Mouse (Mus musculus): ENCODE measurements at regions not wholly inside any gene's neighbourhood (a gene's known extent, or its start where the extent isn't known, plus 50 kb on each side); places are given as distances from the start of the nearest gene placed in this dataset.

GRCm38 (mm10) chr6:54765715-54766114, 51.0 kb upstream of the Znrf2 start:
- WGBS = 48% methylated on average over 2 of the region's 2 CpGs
- H3K4me2 ChIP-seq = no peak overlapping the region
- H3K9me3 ChIP-seq (ENCODE audit: control insufficient read depth, low read length) = no peaks in the 10 kb centered on the region
- DNase-seq (ENCODE audit: low spot score) = no peak
- no peak overlapping the region for H3K9ac ChIP-seq (ENCODE audit: low read depth, low read length)
- no peak overlapping the region for H3K27ac ChIP-seq (ENCODE audit: low read depth, low read length)
- no peaks in the 10 kb centered on the region for H3K36me3 ChIP-seq (ENCODE audit: control insufficient read depth, insufficient read depth, low read length)
- H3K27me3 ChIP-seq (replicated peaks; ENCODE audit: control insufficient read depth, insufficient read depth, low read length) = no peaks in the 10 kb centered on the region; the same call in 1 of the 2 replicates
- ATAC-seq (replicated peaks; ENCODE audit: low FRiP score) = no peak
- peaks cover 4% of the 10 kb centered on the region; the same call in 1 of the 2 replicates for H3K4me1 ChIP-seq (replicated peaks; ENCODE audit: control insufficient read depth, insufficient read depth, low read length)
- H3K4me3 ChIP-seq (ENCODE audit: low read depth, low read length) = no peak overlapping the region

GRCm38 (mm10) chr6:54766485-54767112, 50.1 kb upstream of the Znrf2 start:
- Histone ChIP-seq H3K27me3 (replicated peaks; ENCODE audit: control insufficient read depth, insufficient read depth, low read length) (no peaks in the 10 kb centered on the region; the same call in 1 of the 2 replicates), H3K4me3 (ENCODE audit: low read depth, low read length) (no peak overlapping the region), H3K4me2 (no peak overlapping the region), H3K36me3 (ENCODE audit: control insufficient read depth, insufficient read depth, low read length) (no peaks in the 10 kb centered on the region), H3K4me1 (replicated peaks; ENCODE audit: control insufficient read depth, insufficient read depth, low read length) (peaks cover 4% of the 10 kb centered on the region; the same call in 1 of the 2 replicates), H3K9ac (ENCODE audit: low read depth, low read length) (no peak overlapping the region), H3K27ac (ENCODE audit: low read depth, low read length) (no peak overlapping the region), H3K9me3 (ENCODE audit: control insufficient read depth, low read length) (no peaks in the 10 kb centered on the region)
- no peak for ATAC-seq (replicated peaks; ENCODE audit: low FRiP score)
- DNase-seq (ENCODE audit: low spot score) = no peak
- 68% methylated on average over 5 of the region's 5 CpGs for WGBS

Measured in liver, embryonic 11.5 days (tissue).